Mouse (Mus musculus) megakaryocyte progenitor cell, adult 5-6 weeks (primary cell): ENCODE results near the gene Apba3. TPM values are rescaled to one million over a fixed set of nuclear protein-coding genes. Genes with fewer than 3 reads are reported as not detected.

Source experiments
- ATAC-seq: replicated peaks from 2 replicates; pipeline ENCODE4 v1.8.0; 2016; ENCODE audit warnings: mild to moderate bottlenecking, moderate TSS enrichment, inconsistent platforms; ENCODE audit not compliant: poor library complexity
- total RNA-seq, 2 experiments: library from RNA; stranded (forward) in 1 of 2; stranded (reverse) in 1 of 2; fragments of 157-497, 149-512 nt in 1 of 2; fragments of 200-1000 nt in 1 of 2; gene quantifications; 2 replicates each; pipeline versions ENCODE4 v1.2.3 to v1.2.4; 2015 to 2017

Gene Apba3
- total RNA-seq, 2 experiments from 2014 or later: 10.5 to 15.5 TPM

DNA sequence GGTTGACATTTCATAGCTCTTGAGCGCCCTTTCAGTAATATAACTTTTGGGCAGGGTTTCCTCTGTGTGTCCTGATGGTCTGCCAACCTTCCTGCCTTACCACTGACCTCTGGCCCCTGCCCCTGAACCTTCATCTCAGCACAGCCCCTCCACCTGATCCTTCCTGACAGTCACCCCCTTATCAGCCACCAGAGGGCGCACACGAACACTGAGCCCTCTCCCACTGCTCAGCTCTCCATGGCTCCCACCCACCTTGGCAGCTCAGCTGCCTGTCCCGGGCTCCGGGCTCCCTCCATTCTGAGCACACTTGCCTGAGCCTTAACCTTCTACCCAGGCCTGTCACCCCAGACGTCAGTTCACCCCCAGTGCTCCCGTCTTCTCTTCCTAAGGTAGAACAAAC, 22.5 kb downstream of the Apba3 start:
- ATAC-seq: peak; percentile 23

DNA sequence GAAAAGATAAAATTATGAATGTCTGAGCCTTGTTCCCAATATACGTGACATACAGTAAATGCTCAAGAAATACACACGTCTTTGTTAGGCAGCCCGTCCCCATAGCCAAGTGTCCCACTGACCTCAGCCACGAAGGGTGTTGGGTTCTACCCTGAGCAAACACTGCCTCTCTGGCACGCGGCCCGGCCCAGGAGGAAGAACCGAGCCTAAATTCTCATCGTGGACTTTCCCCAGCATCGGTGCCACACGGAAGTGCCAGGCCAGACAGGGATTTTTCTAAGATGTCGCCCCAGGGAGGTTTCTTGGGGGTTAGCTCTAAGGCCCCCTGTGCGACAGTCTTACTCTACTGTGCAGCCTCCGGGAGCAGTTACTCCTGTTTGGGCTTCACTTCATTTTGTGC, 23.1 kb downstream of the Apba3 start:
- ATAC-seq: no peak

DNA sequence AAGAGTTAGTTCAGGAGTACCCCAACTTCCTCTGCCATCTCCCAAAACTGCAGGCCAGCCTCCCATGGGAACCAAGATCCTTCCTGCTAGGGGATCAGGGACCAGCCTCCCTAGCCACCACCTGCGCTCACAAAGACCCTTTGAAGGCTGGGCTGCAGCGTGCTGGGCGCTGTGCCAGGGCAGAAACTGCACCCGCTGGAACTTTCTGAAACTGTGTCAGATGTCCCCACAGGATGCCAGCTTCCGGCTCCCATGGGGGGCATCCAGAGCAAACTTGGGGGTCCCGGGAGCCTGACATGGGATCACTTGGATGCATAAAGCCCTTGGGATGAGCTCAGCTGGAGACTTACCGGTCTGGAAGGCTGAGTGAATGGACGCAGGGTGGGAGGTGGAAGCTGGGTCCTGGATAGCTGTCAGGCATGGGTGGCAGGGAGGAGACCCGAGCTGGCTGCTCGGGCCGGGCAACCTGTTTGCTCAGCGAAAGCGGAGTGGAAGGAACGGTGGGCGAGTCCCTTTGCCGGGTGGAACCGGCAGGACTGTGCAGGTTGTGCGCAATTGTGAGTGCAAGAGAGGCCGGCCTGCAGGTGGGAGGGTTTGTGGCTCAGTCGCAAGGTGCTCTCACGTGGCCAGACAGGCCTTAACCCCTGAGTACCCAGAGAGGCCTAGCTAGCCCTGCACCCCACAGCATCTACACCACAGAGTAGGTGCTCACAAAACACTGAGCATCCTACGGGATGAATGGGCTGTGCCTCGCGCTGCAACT, 24.1 kb downstream of the Apba3 start:
- no peak for ATAC-seq

DNA sequence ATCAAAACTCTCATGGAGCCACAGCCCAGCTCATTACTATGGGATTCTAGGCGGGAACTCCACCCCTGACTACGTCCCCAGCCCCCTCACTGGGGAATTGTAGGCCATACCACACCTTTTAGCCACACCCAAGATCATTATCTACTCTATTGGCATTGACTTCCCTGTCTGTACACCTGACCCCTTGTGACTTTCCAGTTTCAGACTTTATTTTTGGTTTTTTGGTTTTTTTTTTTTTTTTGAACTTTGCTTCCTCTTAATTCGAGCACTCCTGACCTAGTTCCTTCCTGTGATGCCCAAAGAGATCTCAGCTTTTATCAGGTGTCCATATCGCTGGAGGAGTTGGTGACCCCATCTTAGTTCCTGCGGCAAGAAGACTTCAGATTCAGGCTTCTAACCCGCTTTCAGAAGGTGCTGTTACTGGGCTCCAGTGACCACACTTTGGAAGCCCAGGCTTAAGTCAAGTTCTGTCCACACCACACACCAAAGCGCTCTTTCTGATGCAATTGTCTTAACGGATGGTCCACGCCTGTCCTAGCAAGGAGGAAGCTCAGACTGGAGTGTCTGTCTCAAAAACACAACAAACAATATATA, 24.8 kb downstream of the Apba3 start, which contains the start of gene Tjp3:
Tjp3 (minus strand) TSS at position 71 of the 594 bp plus-strand sequence.
- ATAC-seq: no peak

DNA sequence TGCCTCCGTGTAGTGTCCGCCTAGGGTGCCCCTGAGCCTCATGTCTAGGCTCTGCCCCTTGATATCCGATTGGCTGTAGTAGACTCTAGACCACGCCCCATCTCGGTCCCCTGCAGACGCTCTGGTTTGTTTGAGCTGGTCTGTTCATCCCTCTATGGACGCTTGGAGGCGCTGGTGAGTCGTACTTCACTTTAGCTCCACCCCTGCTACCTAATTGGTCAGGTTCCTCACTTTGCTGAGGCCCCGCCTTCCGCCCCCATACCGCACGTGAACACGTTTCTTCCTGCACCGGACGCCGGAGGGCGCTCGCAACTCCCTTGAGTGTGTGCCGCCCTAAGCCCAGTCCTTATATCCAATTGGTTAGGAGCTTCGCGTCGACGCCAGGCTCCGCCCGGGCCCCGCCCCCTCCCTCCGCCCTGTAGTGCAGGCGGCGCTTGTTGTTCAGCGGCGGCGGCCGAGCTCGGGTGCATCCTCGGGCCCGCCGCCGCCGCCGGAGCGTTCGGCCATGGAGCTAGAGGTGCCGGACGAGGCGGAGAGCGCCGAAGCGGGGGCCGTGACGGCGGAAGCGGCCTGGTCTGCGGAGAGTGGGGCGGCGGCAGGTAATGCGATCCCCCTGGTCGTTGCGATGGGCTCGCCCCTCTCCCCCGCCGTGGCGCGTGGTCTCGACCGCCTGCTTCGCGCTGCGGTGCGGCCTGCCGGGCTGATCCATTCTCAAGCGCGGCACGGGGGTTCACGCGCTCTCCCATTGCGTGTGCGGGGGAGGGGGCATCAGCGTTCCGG, 26.0 kb downstream of the Apba3 start, which contains the start of gene Pip5k1c:
Pip5k1c (plus strand) TSS at position 410 of the 780 bp plus-strand sequence.
- ATAC-seq: peak; percentile 76

DNA sequence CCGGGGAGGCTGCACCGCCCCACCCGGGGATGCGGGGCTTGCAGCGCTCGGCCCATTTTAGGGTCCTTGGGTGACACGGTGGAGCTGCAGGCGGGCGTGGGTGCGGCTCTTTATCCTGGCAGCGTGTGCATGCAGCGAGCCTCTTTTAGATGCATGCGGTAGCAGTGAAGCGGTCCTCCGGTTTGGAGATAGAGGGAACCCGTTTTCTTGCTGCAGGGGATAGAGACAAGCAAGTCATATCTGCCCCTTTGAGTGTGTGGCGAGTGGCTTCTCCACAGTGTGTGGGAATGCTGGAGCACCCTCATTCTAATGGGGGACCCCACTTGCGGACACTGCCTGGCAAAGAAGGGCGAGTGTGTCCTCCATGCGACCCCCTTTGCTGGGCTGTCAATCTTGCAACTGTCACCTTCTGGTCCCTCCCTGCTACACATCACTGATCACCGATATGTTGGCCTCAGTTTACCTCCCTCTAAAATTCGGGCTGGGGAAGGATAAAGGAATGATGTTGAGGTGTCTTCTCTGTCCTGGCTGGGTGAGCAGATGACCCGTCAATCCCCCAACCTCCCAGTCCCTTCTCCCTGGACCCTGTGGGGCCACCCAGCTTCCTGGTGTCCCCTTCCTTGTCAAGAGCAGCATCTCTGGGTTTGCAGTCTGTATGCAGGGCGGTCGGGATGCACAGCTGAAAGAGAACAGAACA, 26.7 kb downstream of the Apba3 start:
- no peak for ATAC-seq

DNA sequence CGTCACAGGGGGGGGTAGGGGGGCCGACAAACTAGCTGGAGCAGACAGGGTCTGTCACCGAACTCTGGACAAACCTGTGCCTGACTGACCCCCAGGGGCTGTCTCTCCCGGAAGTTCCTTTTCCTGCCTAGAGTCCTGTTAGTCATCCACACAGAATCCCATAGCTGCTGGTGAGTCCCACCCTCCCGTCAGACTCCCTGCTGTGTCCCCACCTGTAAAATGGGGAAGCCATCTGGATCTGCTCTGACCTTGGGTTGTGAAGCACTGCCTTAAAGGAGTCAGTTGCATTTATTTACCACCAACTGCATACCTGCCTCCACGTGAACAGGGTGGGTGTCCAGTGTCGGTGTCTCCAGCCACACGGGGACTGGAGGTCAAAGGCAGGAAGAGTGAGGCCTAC, 27.7 kb downstream of the Apba3 start:
- no peak for ATAC-seq

DNA sequence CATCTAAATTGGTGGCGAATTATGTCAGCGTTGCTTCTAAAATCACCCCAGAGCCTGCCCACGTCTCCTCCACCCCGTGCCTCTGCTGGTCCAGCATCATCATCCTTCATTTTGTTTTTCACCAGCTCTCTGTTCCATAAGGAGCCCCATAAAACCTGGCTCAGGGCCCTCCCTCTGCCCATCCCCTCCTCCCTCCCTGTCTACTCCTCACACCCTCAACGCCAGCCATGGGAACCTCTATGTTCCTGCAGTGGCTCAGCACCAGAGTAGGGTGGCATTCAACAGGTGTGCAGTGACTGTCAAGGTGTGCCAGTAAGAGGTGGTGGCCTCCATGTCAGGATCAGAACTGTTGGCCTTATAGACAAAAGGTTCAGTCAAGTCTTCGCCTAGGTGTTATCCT, 28.4 kb downstream of the Apba3 start:
- no peak for ATAC-seq

DNA sequence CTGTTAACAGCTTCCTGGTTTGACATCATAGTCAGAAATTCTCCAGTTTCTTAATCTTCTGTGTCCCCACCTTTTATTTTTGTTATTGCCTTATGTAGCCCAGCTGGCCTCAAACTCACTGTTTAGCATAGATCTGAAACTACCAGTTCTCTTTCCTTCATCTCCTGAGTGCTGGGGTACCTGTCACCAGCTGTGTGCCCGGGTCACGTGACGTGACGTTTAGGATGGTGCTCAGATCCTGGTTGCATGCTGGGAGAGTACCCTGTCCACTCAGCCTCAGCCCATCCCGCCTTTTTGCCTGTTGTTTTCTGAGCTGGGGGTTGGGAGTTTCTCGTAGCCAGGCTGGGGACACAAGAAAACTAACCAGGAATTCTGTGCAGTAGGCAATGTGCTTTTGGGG, 30.5 kb downstream of the Apba3 start:
- no peak for ATAC-seq

DNA sequence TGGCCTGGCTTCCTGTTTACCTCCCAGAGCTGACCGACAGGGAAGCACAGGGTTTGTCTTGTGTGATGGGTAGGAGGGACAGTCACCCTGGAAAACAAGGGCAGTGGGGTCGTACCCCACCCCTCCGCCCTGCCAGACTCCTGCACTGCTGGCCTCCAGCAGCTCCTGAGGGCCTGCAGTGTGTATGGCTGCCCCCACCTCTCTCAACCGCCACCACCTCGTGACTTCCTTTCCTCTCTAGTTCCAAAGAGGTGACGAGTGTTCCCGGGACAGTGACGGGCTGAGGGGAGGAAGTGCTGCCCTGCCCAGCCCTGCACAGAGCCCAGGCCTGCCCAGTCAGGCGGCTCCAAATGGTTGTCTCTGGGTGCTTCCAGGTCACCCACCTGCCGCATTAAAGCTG, 31.1 kb downstream of the Apba3 start:
- peak; percentile 57 for ATAC-seq

DNA sequence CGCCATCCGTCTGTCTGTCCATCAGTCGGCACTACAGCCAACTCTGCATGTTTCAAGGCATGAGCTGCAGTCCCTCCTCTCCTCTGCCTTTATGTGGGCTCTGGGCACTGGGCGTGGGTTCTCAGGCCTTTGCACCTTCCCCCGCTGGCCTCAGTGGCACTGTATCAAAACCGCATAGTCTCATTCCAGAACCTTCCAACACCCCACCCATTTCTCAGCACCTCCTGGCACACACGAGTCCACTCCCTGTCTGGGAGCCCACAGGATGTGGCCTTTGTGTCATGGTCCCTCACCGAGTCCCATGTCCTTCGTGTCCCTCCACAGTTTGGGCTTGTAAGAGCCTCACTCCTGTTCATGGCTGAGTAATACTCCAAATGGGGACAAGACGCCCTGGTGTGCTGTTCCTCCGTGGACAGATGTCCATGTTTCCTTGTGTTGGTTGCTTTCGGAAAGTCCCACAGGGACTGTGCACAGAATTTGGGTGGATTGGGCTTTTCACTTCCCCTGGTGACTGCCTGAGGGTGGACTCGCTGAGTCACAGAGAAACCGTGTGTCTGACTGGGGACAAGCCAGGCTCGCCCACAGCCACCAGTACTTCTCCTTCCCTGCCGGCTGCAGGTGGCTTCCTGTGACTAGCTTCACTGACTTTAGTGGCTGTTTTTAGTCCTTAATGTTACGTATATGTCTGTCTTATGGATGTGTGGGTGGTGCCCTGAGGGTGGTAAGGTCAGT, 31.8 kb downstream of the Apba3 start:
- peak; percentile 58 for ATAC-seq

DNA sequence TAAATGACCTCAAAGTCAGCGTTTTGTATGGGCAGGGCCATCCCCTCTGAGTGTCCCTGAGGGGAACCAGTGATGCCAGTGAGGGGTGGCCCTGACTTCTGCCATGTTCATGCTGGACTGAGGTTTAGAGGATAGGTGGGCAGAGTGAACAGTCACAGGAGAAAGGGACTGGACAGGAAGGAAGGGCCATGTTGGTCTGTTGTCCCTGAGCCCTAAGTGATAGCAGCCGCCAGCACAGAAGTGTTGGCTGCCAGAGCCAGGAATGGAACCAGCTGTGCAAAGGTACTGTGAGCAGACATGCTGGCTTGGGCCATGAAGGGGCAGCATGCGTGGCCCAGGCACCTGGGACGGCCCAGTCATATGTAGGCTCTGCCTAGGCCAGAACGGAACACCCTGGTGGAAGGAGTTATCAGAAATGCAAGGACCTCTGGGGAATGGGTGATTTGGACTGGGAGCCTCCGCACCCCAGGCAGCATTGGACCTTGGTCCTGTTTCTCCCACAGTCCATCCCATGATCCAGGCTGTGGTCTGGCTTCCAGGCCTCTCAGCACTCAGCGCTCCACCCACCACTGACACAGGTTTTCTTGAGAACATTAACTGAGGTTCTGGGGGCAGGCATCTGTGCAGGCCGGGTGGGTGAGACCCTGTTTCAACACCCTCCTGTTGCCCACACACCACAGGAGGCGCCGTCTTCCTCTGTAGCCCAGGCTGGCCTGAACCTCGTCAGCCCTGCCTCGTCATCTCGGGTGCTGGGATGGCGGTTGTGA, 33.0 kb downstream of the Apba3 start:
- no peak for ATAC-seq

DNA sequence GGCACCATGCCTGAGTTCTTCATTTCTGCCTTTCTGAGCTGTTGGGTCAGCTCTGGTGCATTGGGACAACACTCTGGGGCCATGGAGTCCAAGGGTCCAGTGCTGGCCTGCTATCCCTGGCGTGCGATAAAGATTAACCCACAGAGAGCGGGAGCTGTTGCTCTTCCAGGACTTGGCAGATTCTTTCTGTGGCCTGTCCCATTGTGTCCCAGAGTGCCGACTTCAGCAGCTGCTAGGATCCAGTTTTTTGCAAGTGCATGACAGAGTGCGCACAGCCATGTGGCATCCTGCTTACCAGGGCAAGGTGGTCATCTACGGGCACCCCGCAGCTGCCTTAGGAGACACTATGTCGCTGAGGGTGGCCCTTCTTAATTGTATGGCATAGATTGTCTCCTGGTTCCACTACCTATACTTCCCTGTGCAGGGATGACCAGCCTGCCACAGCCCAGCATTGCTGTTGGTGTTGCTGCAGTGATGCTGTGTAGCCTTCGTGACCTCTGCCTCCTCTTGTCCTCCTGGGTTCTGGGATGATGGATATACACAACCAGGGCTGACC, 33.7 kb downstream of the Apba3 start:
- no peak for ATAC-seq

DNA sequence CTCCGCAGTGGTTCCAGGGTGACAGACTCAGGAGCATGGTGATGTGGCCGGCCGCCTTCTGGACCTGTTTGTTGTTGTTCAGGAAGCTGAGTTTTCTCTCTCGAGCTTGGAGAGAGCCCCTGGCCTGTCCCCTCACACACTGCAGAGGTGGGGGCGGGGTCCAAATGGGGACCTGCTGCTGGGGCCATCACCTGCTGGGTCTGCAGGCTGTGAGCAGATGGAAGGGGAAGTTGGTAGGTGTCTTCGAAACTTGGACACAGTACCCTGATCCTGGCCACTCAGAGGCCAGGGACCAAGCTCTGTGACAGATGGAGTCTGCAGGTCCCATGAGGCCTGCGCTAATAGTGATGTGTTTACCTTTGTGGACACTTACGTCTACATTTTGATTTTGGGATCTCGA, 34.6 kb downstream of the Apba3 start:
- no peak for ATAC-seq

DNA sequence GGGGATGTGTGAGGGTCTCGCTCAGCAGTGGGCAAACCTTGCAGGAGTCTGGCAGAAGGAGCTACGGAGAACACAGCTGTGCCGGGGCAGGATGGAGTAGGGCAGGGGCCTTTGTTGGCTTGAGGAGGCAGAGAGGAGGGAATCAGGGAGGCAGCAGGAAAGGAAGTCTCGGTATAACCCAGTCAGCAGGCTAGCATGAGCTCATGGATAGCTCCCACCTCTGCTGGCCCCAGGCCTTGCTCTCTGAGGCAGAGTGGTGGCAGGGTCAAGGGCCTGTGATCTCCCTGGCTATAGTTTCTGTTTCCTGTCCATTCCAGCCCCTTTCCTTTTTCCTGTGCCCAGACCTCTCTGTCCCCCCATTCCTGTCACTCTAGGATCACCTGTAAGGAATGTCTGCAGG, 35.5 kb downstream of the Apba3 start:
- ATAC-seq: no peak

DNA sequence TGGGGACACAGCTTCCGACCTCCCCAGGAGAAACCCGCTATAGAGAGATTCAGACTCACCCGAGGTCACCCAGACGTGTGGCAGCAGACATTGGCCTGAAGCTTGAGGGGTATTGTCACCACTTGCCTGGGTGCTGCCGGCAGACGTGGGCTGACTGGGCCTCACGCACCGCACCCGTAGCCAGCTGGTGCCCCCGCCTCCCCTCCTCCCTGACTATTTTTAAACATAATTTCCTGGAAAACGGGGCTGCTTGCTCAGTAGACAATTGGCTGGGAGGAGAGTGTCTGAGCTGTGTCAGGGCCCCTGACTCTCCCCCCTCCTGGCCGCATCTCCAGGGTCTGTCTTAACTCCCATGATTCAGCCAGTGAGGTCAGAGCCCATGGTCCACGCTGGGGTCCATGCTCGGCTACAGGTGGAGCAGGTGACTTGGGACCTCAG, 36.0 kb downstream of the Apba3 start:
- no peak for ATAC-seq

DNA sequence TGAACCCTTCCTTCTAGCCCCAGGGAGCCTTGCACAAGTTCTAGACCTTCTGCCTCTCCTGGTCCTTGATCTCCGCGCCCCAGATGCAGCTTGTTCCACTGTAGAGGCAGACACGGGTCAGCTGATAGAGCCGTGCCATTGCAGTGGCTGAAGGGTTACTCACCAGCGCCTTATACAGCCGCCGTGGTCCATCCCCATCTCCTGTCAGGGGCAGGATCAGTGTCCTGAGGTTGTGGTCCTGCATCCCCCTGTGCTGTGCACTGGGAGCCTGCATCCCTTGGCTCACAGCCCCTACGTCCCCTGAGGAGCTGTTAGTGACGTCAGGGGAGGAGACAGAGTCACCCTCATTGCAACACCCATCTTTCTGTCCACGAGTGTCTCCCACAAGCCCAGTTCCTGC, 36.5 kb downstream of the Apba3 start:
- peak; percentile 30 for ATAC-seq

DNA sequence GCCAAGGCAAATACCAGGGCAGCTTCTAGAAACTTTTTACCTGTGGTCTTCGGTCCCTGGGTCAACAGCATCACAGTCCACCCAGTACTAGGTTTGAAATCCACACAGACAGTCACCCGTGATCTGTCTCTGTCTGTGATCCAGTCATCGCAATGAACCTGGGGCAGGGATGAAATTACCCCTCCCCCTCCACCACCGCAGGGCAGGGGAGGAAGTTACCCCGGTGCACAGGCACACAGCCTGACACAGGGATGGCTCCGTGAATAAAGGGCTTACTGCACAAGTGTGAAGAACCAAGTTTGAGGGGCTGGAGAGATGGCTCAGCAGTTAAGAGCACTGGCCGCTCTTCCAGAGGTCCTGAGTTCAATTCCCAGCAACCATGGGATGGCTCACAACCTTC, 37.0 kb downstream of the Apba3 start:
- 0 out of 2 replicates have a peak, but pooled peaks have one; percentile 24 for ATAC-seq

DNA sequence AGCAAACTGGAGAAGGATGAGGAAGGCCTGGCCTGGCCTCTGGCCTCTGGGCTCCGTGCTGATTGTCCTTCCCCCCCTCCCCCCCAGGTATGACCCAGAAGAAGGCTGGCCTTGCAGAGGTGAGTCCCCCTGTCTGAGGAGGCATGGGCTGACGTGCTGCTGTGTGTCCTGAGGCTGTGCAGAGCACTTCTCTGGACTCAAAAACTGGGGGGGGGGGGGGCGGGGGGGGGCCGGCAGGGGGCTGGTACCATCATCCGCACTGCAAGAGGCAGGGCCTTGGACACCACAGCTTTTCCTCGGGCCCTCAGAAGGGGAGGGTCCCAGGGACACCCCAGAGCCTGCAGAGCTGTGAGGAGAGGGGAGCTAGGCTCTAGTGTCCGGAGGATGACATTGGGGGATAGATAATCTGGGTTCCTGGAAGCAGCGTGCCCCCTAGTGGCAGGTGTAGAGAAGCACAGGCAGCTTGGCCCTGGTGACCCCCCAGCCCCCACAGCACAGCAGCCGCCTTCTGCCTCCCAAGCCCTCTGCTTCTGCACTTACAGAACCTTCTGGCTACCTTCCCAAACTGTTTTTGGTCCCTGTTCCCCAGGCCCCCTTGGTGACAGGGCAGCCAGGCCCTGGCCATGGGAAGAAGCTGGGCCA, 38.0 kb downstream of the Apba3 start:
- ATAC-seq: peak; percentile 84
